Mouse (Mus musculus) liver, embryonic 16.5 days (tissue): ENCODE data around the gene Aspscr1. TPM values are rescaled to one million over a fixed set of nuclear protein-coding genes. Genes with fewer than 3 reads are reported as not detected.

ENCODE experiments used
- ATAC-seq: fragments of 200-750 bp; cut with Nextera tagmentation; 2 replicates; pipeline ENCODE4 v1.8.0; 2017; ENCODE audit warnings: low read depth, mild to moderate bottlenecking, moderate number of reproducible peaks, moderate library complexity
- H3K27ac ChIP-seq: fragments of 300-500 bp; sonication (generic); 2 replicates; pipeline ENCODE4 v1.5.1; 2014; ENCODE audit warnings: mild to moderate bottlenecking, low read length
- H3K27me3 ChIP-seq: fragments of 300-500 bp; sonication (generic); 2 replicates; pipeline ENCODE4 v1.6.1; 2014; ENCODE audit warnings: low read depth, low read length, mixed read lengths; ENCODE audit not compliant: control insufficient read depth, insufficient read depth
- H3K36me3 ChIP-seq: fragments of 300-500 bp; sonication (generic); 2 replicates; pipeline ENCODE4 v1.6.1; 2014; ENCODE audit warnings: mild to moderate bottlenecking; ENCODE audit not compliant: control insufficient read depth, insufficient read depth
- H3K4me1 ChIP-seq: fragments of 300-500 bp; sonication (generic); 2 replicates; pipeline ENCODE4 v1.6.1; 2014; ENCODE audit warnings: low read depth, low read length, mixed read lengths; ENCODE audit not compliant: control insufficient read depth
- H3K4me2 ChIP-seq: fragments of 300-500 bp; sonication (generic); 2 replicates; pipeline ENCODE4 v1.6.1; 2014; ENCODE audit warnings: low read depth, low read length, mixed read lengths
- H3K4me3 ChIP-seq: fragments of 300-500 bp; sonication (generic); 2 replicates; pipeline ENCODE4 v1.5.1; 2014; ENCODE audit warnings: low read depth, mild to moderate bottlenecking, low read length
- H3K9ac ChIP-seq: fragments of 300-500 bp; sonication (generic); 2 replicates; pipeline ENCODE4 v1.6.1; 2014; ENCODE audit warnings: low read depth, low read length
- H3K9me3 ChIP-seq: fragments of 300-500 bp; sonication (generic); replicated peaks from 2 replicates; pipeline ENCODE4 v1.6.1; 2016; ENCODE audit warnings: low read length; ENCODE audit not compliant: control insufficient read depth
- WGBS: fragments of 180-500 bp; shearing (Covaris S2); extraction: QIAGEN DNeasy Blood & Tissue Kit; methylation state at CpG from one replicate; pipeline ENCODE4 v1.1.7; 2014; ENCODE audit not compliant: insufficient replicate concordance; 5-methylcytosine and 5-hydroxymethylcytosine counted together
- polyA plus RNA-seq: library from polyadenylated mRNA; unstranded; fragments of >200 nt; fragmentation: Nextera tagmentation; extraction: Ambion mirVana; gene quantifications from 2 replicates; pipeline ENCODE4 v1.2.1, GENCODE M21; 2015

The Aspscr1 gene
- polyA plus RNA-seq, 1 experiment from 2014 or later: 44.7 TPM

- peaks cover 13% of the 10 kb centered on the region for H3K4me1 ChIP-seq
- H3K9me3 ChIP-seq: no peaks in the 10 kb centered on the region
- H3K4me2 ChIP-seq: no peak overlapping the region
- H3K9ac ChIP-seq: no peak overlapping the region
- H3K27me3 ChIP-seq: peaks cover 56% of the 10 kb centered on the region
- H3K27ac ChIP-seq: no peak overlapping the region
- WGBS: 71% methylated on average over 4 of the region's 4 CpGs
- H3K4me3 ChIP-seq: no peak overlapping the region
- ATAC-seq: no peak
- no peaks in the 10 kb centered on the region for H3K36me3 ChIP-seq
Measured at GRCm38 (mm10) chr11:120657301-120657700, 15.5 kb upstream of the Aspscr1 start.

- Histone ChIP-seq H3K9me3 (no peaks in the 10 kb centered on the region), H3K4me3 (no peak overlapping the region), H3K9ac (no peak overlapping the region), H3K4me2 (no peak overlapping the region), H3K27ac (no peak overlapping the region), H3K36me3 (no peaks in the 10 kb centered on the region), H3K27me3 (peaks cover 72% of the 10 kb centered on the region), H3K4me1 (peaks cover 13% of the 10 kb centered on the region)
- ATAC-seq: no peak
- WGBS: 4% methylated on average over 24 of the region's 24 CpGs
Measured at GRCm38 (mm10) chr11:120658876-120659410, 13.8 kb upstream of the Aspscr1 start.

- H3K4me3 ChIP-seq: peak overlapping the region; percentile 27
- H3K9me3 ChIP-seq: no peaks in the 10 kb centered on the region
- H3K27me3 ChIP-seq: peaks cover 72% of the 10 kb centered on the region
- peak overlapping the region; percentile 46; the same call in 1 of the 2 replicates for H3K4me2 ChIP-seq
- ATAC-seq: no peak
- H3K4me1 ChIP-seq: peaks cover 13% of the 10 kb centered on the region
- 6% methylated on average over 49 of the region's 50 CpGs for WGBS
- H3K27ac ChIP-seq: no peak overlapping the region
- H3K36me3 ChIP-seq: no peaks in the 10 kb centered on the region
- H3K9ac ChIP-seq: no peak overlapping the region
Measured at GRCm38 (mm10) chr11:120659509-120660300, 13.1 kb upstream of the Aspscr1 start.

- Histone ChIP-seq H3K4me2 (peak overlapping the region; percentile 46), H3K4me1 (peaks cover 13% of the 10 kb centered on the region), H3K9me3 (no peaks in the 10 kb centered on the region), H3K36me3 (no peaks in the 10 kb centered on the region), H3K27ac (no peak overlapping the region), H3K4me3 (peak overlapping the region; percentile 27), H3K9ac (no peak overlapping the region), H3K27me3 (peaks cover 79% of the 10 kb centered on the region)
- under 1% methylated on average over 74 of the region's 95 CpGs for WGBS
- ATAC-seq: peak; percentile 28
Measured at GRCm38 (mm10) chr11:120660301-120661075, 12.3 kb upstream of the Aspscr1 start.

- peaks cover 80% of the 10 kb centered on the region for H3K27me3 ChIP-seq
- H3K4me3 ChIP-seq: peak within 1 kb of the TSS; percentile 27
- WGBS: 2% methylated on average over 35 of the region's 35 CpGs
- H3K9ac ChIP-seq: no peak within 1 kb of the TSS
- no peak for ATAC-seq
- peaks cover 13% of the 10 kb centered on the region for H3K4me1 ChIP-seq
- H3K36me3 ChIP-seq: no peaks in the 10 kb centered on the region
- H3K27ac ChIP-seq: no peak within 1 kb of the TSS
- H3K9me3 ChIP-seq: no peaks in the 10 kb centered on the region
- peak within 1 kb of the TSS; percentile 46 for H3K4me2 ChIP-seq
Measured at GRCm38 (mm10) chr11:120661076-120661460, 11.7 kb upstream of the Aspscr1 start, which contains the start of gene Notum. Gene Notum (minus strand): TSS chr11:120661175.

- peaks cover 13% of the 10 kb centered on the region for H3K4me1 ChIP-seq
- 58% methylated on average over 6 of the region's 6 CpGs for WGBS
- H3K4me2 ChIP-seq: no peak overlapping the region
- ATAC-seq: no peak
- H3K9ac ChIP-seq: no peak overlapping the region
- no peak overlapping the region for H3K27ac ChIP-seq
- peaks cover 71% of the 10 kb centered on the region for H3K27me3 ChIP-seq
- H3K9me3 ChIP-seq: no peaks in the 10 kb centered on the region
- H3K36me3 ChIP-seq: no peaks in the 10 kb centered on the region
- no peak overlapping the region for H3K4me3 ChIP-seq
Measured at GRCm38 (mm10) chr11:120662759-120663158, 10.0 kb upstream of the Aspscr1 start.

GRCm38 (mm10) chr11:120663714-120664113 is 9.1 kb upstream of the Aspscr1 start:
- WGBS: 83% methylated on average over 5 of the region's 5 CpGs
- Histone ChIP-seq H3K4me1 (peaks cover 13% of the 10 kb centered on the region), H3K9ac (no peak overlapping the region), H3K9me3 (no peaks in the 10 kb centered on the region), H3K4me2 (no peak overlapping the region), H3K36me3 (no peaks in the 10 kb centered on the region), H3K27ac (no peak overlapping the region), H3K27me3 (peaks cover 62% of the 10 kb centered on the region), H3K4me3 (no peak overlapping the region)
- ATAC-seq: no peak

GRCm38 (mm10) chr11:120665406-120665805 is 7.4 kb upstream of the Aspscr1 start:
- 66% methylated on average over 3 of the region's 3 CpGs for WGBS

More at GRCm38 (mm10) chr11:120665406-120665805, 7.4 kb upstream of the Aspscr1 start:
- ATAC-seq: no peak
- H3K36me3 ChIP-seq: no peaks in the 10 kb centered on the region
- no peak overlapping the region for H3K4me2 ChIP-seq
- H3K27me3 ChIP-seq: peaks cover 45% of the 10 kb centered on the region
- H3K4me1 ChIP-seq: peaks cover 6% of the 10 kb centered on the region
- no peaks in the 10 kb centered on the region for H3K9me3 ChIP-seq
- H3K4me3 ChIP-seq: no peak overlapping the region
- H3K27ac ChIP-seq: no peak overlapping the region
- no peak overlapping the region for H3K9ac ChIP-seq
